Mouse (Mus musculus) liver, embryonic 14.5 days (tissue): Measurements from ENCODE around the gene Csnk1g2.

ENCODE experiments used
- CTCF ChIP-seq: IDR thresholded peaks from 2 replicates; pipeline ENCODE4 v1.5.1; 2016; ENCODE audit warnings: antibody characterized with exemption, low read depth, control low read depth
- EP300 ChIP-seq: IDR thresholded peaks from 2 replicates; pipeline ENCODE4 v1.6.1; 2016; ENCODE audit warnings: antibody characterized with exemption, low read depth

DNA sequence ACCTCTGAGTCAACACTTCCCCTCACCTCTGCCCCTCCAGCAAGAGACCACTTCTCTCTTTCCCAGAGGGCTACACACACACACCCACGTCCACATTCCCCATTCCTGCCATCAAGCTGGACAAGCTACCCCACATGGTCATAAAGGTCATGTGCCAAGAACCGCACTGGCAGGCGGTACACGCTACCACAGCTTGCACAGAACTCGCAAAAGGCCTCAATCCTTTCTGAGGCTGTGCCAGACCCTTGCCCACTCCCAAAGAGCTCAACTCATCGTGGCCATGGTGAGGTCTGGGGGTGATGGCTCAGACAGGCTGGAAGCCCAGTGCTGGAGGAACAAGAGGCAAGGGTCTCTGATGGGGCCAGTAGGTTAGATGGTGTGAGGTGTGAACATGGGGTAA, 32.2 kb downstream of the Csnk1g2 start:
- TF ChIP-seq CTCF (no peak), EP300 (no peak)
